Mouse (Mus musculus) CD4-positive helper T cell, adult 2 months (primary cell): Measurements from ENCODE around the gene Pik3ap1.
"Not testable (repeated sequence)": the region's sequence is repeated elsewhere in the genome, so short reads cannot be mapped to it uniquely, and the experiment has no call there.

ENCODE experiments used
- DNase-seq: peaks from one replicate; pipeline ENCODE4 v3.0.0-alpha.2; 2012; ENCODE audit warnings: low read depth, missing footprints, low spot score

The Pik3ap1 gene

DNA sequence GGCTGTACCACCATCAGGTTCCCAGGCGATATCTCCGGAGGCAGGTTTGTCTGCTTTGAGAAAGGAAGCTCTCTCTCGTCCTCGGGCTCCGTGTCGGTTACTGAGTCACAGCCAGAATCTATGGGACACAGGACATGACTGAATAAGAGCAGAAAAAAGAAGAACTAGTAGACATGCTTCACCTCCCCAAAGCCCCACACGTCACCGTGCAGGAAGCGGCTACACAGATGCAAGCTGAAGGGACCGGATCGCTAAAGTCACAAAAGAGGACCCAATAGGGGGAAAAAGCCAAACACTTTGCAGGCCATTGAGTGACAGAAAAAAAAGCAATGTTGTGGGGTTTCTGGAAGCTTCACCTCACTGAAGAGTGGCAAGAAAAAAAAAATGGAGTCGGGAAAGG, 52.7 kb downstream of the Pik3ap1 start:
- DNase-seq = peak; percentile 29

DNA sequence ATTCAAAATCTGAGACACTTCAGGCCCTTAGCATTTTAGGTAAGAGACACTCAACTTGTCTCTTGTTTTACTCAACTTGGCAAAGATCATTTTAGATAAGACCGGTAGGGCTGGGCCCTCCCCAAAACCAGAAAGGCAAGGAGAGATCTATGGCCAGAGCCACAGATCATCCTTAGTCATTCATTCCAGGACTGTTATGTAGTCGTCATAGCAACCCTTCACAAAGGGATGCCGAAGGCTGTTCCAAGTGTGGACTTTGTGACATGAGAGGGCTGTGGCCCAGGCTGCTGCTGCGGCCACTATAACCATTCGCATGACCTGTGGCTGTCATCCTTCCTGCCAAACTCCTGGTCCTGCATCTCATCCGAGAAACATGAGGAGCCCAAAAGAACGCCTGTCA, 54.5 kb downstream of the Pik3ap1 start:
- DNase-seq = peak; percentile 66

DNA sequence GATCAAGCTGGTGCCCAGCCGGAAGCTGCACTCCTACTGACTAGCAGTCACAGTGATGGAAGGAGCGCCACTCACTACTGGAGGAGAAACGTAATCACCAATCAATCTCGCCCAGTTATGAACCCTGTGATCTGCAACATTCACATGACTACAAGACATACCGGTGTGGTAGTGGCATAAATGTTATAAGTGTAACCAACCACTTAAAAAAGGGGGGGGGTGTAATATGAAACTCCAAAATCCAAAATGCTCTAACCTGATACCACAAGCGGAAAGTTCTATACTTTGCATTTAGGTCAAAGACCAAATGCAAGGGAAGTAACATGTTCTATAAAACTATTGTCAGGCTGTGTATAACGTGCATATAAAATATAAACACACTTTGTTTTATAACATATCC, 54.9 kb downstream of the Pik3ap1 start:
- peak; percentile 56 for DNase-seq

DNA sequence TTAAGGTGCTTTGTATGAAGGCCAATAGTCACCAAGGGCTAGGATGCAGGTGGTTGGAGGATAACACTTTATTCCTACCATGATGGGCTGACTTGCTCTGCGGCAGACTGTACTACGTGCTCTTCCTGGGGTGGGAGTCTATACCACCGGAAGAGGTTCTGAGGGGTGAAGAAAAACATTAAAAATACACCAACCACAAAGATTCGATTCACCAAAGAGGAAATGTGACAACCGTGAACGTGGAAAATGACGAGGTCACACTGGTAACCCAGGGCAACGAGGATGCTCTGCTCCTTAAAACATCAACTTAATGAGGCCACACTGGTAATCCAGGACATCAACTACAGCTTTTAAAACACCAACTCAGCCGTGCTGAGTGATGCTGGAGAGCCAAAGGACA, 56.2 kb downstream of the Pik3ap1 start:
- DNase-seq = peak; percentile 92

DNA sequence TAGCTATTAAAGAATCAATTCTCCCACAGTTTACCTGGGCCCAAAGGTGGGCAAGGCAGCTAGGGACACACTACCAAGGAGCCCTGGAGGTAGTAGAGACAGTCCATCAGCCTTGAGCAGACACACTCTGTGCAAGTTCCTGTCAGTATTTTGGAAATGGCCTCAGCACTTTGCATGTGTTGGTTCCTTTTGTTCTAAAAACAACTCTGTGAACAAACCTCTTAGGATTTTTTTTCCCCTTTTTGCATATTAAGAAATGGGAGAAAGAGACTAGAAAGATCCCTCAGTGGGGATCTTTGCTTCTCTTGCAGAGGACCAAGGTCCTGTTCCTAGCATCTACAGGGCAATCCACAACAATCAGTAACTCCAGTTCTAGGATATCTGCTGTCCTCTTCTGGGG, 61.1 kb downstream of the Pik3ap1 start:
- no peak for DNase-seq

DNA sequence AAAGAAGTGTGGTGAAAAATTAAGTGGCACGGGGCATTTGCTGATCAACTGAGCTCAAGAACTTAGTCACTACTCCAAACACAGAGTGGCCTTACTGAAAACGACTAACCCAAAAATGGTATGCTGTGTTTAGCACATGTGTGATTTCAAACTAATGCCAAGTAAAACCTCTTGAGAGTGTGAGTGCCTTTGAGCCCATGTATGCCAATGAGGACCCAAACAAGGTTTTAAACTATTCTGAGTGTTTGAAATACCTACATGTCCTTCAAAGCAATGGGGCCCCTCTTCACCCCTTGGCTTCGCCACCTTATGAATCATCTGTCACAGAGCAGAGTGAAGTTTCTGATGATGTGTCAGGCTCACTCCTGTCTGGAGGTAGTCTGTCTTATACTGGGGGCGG, 61.8 kb downstream of the Pik3ap1 start:
- DNase-seq = no peak

DNA sequence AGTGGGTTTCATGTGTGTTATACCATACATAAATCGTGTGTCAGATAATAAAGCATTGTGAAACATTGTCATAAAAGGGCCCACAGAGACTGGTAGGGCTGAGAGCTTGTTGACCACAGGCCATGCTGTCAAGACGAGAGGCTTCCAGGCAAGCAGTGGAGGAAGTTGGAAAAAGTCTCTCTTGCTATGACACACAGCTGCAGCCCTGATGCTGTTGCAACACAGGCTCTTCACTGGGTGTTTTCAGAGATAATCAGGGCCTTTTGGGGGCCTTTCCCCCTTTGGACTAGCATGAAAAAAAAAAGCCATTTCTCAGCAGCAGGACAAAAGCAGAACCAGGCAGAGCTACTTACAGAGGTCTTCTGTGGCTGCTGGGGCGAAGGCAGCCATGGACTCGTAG, 63.8 kb downstream of the Pik3ap1 start:
- peak; percentile 29 for DNase-seq

DNA sequence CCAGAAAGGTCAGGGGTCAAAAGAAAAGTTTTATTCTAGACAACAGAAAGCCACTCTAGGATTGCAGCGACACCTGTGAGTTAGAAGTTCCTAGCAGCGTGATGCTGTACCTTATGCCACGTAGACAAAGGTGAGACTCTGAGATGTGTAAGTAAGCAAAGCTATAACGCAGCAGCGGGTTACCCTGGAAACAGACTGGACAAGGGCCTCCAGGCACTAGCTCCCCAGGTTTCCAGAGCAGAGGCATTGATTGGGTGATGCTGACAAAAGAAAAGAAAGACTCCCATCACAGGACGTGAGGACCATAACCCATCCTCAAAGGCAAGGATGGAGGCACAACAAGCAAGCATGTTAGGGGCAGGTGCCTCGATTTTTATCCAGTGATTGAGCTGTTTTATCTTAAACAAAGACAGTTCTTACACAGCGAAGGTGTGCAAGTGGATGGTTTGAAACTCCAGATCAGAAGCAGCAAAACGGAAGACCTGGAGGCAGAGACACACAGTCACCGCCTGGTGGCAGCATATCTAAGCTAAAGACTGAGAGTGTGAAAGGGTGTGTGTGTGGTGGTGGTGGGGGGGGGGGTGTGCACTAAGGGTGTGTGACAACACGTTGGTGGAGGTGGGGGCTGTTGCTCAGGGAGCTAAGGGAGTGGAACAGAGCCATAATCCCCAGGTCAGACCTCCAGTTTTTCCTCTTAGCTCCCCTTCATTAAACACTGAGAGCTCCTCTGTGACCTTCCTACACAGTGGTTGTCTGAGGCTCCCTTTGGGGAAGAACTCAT, 67.4 kb downstream of the Pik3ap1 start:
- peak; percentile 75 for DNase-seq

DNA sequence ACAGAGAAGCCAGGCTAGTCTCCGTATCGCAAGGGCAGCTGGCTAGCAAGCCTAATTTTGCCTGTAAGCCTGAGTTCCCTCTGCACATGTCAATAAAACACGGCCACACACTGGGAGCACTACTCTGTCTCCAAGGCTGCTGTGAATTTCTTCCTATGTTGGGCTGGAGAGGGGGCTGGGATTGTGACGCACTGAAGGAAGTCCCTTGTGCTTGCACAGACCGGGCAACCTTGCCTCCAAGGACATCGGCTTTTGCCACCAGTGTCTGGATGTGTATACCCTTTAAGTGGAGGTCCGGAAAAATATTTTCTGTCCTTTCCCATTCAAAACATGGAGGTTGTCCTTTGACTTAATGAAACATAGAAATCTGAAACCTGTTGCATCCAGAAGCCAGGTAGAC, 70.2 kb downstream of the Pik3ap1 start:
- DNase-seq = no peak

DNA sequence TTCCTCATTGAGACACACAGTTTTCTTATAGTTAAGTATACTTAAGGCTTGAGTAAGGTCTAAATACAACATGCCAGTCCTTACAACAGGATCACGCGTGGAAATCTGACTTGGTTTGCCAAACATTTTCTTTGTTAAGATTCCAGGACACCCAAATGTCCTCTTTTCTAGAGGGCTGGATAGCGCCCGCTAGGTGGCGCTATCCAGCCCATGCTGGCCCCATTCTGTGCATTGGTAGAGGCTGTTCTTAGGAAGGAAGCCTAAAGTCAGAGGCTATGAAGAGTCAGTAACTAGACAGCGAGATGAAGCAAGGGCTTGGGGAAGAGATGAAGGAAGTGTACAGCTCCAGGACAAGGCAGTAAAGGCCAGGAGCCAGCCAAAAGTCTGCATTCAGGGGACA, 71.2 kb downstream of the Pik3ap1 start:
- peak; percentile 66 for DNase-seq

DNA sequence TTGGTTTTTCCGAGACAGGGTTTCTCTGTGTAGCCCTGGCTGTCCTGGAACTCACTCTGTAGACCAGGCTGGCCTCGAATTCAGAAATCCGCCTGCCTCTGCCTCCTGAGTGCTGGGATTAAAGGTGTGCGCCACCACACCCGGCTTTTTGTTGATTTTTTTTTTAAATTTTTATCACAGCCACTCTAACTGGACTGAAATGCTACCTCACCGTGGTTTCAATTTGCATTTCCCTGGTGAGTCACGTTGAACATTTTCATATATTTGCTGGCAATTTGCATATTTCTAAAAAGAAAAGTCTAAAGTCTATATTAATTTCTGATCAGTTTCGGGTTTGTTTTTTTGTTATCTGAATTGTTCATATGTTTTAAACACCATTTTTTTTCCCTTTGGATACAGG, 72.3 kb downstream of the Pik3ap1 start:
- DNase-seq = not testable (repeated sequence)

DNA sequence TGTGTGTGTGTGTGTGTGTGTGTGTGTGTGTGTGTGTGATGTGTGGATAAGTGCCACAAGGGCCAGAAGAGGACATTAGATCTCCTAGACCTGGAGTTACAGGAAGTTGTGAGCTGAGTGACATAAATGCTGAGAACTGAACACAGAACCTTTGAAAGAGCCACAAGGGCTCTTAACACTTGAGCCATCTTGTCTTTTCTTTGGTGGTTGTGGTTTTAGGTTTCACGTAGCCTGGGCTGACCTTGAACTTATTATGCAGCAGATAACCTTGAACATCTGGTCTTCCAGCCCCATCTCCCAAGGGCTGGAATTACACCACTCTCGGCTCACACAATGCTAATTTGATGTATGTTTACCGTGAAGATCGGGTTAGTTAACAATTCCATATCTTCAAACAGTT, 72.9 kb downstream of the Pik3ap1 start:
- no peak for DNase-seq

DNA sequence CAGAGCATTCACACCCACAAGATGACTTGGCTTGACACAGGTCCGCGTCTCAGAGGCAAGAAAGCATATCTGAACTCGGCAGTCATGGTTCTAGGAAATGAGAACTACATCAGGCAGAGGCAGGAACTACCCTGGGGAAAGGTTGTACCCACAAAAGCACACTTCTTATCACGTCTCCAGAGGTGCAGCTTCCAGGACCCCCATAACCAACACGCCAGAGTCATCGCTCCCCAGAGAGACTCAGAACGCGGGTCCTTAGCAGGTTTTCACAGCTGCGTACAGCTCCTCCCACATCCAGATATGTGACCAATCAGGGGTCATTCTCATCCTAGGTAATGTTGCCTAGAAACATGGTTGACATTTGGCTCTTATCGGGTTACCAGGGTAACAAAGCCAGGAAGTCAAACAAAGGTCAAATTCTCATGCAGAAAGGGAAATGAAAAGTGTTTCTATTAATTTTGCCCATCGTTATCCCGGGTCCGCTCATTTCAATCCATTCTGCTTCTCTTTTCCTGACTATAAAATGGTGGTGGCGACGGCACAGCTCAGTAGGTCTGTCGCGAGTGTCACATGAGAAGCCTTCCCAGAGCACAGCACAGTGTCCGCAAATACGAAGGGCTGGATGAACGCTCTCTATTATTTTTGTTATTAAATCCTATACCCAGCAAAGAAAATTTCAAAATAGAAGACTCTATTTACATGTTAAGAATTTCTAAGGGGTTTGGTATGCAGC, 73.8 kb downstream of the Pik3ap1 start:
- peak; percentile 63 for DNase-seq

DNA sequence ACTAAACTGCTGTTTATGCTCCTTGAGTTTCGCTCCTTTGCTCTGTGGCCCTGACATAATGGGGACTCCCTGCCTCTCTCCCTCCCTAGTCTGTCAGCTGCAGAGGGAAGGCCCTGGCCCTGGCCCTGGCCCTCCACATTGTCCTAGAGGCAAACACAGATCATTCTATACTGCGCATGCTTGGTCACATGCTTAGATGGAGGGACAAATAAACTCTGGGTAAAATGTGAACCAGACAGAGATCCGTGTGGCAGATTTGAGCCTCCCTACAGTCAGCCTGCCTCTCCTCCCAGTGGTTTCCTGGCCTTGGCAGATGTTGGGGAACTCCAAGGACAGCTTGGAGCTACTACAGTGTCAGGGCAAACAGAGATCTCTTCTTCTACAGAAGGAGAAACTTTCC, 81.0 kb downstream of the Pik3ap1 start:
- DNase-seq = no peak

DNA sequence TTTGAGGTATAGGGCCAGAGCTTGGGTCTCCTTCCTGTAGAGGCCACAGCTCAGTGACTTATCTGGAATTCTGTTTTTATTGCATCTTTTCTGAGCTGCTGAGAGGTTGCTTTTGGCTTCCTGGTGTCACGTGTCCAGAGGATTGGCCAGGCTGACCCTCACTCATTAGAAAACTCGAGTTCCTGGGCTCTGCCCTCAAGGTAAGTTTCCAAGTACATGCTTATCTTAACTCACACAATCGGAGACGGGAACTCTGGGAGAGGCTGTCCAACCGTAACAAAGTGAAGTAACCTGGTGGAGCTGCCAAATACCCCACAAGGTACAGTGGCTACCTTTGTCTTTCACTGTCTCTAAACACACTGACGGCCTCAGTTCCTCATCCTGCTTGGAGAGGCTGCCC, 81.5 kb downstream of the Pik3ap1 start:
- no peak for DNase-seq

DNA sequence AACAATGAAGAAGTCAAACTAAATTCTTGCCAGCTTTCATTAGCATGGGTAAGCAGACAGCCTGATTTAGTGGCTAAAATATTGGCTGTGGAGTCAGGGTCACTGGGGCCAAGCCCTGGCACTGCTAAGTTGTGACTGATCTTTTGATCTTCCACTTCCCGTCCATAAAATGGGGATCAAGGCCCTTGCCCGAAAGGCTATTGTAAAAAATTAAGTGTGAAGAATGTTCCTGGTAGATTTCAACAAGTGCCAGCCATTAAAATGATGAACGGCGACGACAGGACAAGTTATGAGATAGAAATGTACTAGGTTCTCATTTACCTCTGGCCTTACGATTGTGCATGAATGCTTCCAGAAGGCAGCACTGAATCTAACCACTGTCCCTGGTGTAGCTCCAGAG, 83.0 kb downstream of the Pik3ap1 start:
- DNase-seq = no peak

DNA sequence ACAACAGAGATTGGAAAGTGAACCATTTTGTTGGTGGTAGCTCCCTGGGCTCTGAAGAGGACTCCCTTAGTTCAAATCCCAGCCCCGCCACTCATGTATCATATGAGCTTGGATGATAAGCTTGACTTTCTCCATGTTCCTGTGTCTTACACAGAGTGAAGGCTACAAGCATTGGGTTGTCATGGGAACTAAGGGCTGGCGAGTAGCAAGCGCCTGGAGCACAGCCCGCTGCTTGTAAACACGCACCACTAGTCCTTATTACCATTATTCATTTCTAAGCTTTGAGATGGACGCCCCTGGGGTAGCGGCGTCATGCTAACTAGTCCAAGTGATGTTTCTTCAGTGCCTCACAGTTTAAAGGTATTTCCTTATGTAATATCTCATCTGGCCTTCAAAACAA, 85.5 kb downstream of the Pik3ap1 start:
- no peak for DNase-seq

DNA sequence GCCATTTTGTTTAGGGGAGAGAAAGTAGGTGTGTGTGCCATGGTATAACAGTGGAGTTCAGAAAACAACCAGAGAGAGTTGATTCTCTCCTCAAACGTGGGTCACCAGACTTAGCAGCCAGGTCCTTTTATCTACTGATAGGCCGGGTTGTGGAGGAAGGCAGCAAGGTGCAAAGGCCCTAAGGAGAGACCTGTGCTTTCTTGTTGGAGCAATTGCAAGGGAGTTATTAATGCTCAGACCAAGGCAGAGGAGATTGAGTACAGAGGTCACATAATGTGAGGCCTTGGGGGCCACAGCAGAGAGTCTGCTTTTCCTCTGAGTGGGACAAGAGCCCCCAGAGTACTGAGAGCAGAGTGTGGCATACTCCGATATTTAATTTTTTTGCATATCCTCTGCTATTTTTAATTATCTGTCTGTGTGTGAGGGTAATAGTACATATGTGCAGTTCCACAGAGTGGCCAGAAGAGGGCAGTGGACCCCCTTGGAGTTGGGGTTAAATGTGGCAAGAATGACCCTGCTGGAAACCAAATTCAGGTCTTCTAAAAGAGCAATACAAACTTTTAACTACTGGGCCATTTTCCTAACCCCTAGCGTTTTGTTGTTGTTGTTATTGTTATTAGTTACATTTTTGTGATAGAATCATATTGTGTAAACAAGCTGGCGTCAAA, 93.8 kb downstream of the Pik3ap1 start:
- DNase-seq = no peak

DNA sequence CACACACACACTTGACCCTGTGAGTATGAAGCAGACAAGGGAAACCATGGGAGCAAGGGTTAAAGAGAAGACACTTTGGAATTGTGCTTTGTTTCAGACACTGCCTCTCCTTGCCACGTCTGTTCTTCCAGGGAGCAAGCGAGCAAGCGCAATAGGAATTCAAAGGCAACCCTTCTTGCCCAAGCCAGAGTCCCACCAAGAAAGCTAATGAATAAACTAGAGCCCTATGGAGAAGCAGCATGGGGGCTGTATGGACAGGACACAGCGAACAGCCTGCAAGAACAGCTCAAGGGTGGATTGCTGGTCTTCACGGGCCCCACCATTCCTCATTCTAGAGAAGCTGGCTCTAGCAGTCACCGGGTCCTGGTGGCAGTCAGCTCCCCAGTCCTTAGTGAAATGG, 96.3 kb downstream of the Pik3ap1 start:
- no peak for DNase-seq

DNA sequence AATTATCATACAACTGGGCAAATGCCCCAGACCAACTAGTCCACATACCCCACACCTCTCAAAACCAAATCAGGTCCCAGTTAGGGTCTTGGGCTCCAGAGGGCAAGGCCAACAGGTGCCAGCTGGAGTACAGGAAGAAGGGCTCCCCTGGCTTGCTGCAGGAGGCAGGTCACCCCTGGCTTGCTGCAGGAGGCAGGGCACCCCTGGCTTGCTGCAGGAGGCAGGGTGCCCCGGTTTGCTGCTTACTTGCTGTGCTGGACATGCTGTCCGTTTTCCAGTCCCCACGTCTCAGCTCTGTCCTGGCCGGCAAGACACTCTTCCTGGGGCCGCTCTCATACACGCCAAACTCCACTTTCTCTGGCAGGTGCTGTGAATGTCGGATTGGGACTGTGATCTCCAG, 97.7 kb downstream of the Pik3ap1 start:
- no peak for DNase-seq

DNA sequence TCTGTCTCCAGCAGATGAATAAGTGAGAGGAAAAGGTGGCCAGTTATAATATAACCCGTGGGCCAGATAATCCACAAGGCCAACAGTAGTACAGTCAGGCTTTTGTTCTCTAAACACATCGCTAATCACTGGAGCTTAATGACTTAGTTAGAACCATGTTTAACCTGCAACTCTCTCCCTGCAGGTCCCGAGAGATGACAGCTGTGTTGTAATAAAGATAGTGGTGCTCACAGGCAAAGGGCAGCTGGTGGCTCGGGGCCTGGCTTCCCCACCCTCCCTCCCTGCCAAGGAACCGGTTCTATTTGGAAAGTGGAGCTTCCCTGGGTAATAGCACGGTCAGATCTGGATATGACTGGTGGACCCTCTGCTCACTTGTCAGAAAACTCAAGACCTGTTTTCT, 100.4 kb downstream of the Pik3ap1 start:
- DNase-seq = no peak

DNA sequence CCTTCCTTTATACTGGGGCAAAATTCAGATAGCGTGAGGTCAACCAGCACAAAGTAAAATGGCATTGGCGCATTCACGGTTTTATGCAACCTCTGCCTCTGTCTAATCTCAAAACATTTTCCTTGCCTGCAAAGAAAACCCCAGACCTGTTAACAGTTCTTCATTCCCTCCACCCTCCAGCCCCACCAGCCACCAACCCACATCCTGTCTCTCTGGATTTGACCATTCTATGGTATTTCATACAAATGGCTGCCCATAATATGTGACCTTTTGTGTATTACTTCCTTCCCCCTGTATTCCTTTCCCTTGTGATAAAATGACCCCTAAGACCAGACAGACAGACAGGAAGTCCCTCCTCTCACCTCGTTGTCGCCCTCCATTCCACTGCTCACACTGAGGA, 102.2 kb downstream of the Pik3ap1 start:
- no peak for DNase-seq

DNA sequence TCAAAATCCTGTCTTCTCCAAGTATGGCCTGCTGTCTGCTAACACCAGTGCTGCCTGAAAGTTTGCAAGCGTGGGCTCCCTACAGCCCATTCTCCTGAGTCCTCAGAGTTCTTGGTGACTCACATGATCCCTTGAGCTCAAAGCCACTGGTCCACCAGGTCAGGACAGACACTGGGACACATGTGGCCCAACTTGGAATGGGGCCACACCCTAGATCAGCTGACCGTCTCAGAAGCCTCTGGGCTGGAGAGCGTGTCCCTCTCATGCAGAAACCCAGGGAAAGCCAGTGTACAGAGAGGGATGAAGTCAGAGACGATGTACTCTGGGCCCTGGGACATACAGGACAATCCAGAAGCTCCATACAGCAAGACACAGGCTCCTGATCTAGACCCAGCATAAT, 102.7 kb downstream of the Pik3ap1 start:
- DNase-seq = no peak
